ENCODE assay signal across 16 mouse cellular contexts in genomic region chr17:50180899-50181570, GRCm38 (mm10).
"Had no signal": no experiment of that assay in that cellular context is flagged by ENCODE, and none has a peak within 500 bp of the region (broad histone marks: within the 10 kb centered on the region; RNA-seq: fewer than 3 reads in every experiment).

No protein-coding gene starts in this region.

- ATAC-seq: intestine, postnatal 0 days; liver, postnatal 0 days had no signal

- H3K4me2 ChIP-seq: limb, embryonic 12.5 days; liver, embryonic 13.5 days; lung, embryonic 15.5 days had no signal

- H3K27ac ChIP-seq: layer of hippocampus, adult 2 months; limb, embryonic 12.5 days; liver, embryonic 13.5 days; lung, embryonic 15.5 days; stomach, postnatal 0 days had no signal

- H3K9ac ChIP-seq: limb, embryonic 12.5 days; liver, embryonic 13.5 days; liver, postnatal 0 days; lung, embryonic 15.5 days had no signal

- DNase-seq: kidney, adult 8-10 months; kidney, postnatal 4 days; liver; liver, embryonic 13.5 days; liver, postnatal 0 days; lung, postnatal 14 days; midbrain, embryonic 14.5 days; right cerebral cortex, adult 18-20 months; right cerebral cortex, postnatal 25 days; thymus, adult 18-20 months; thymus, postnatal 14 days had no signal

- H3K27me3 ChIP-seq: limb, embryonic 12.5 days; liver, embryonic 13.5 days; lung, embryonic 15.5 days had no signal

- H3K4me1 ChIP-seq: limb, embryonic 12.5 days; liver, embryonic 13.5 days; lung, embryonic 15.5 days had no signal

- H3K36me3 ChIP-seq: limb, embryonic 12.5 days; lung, embryonic 15.5 days had no signal

- H3K4me3 ChIP-seq: layer of hippocampus, adult 2 months; limb, embryonic 12.5 days; liver, embryonic 13.5 days; lung, embryonic 15.5 days had no signal

- H3K9me3 ChIP-seq: liver, embryonic 13.5 days; lung, embryonic 15.5 days had no signal
